Mouse (Mus musculus) layer of hippocampus, adult 8-10 months (tissue): Measurements from ENCODE around the gene Nkx2-1. TPM values are rescaled to one million over a fixed set of nuclear protein-coding genes. Genes with fewer than 3 reads are reported as not detected.
"Not testable (repeated sequence)": the region's sequence is repeated elsewhere in the genome, so short reads cannot be mapped to it uniquely, and the experiment has no call there.

Source experiments
- DNase-seq, 2 experiments: peaks; one replicate each; pipeline ENCODE4 v3.0.0; 2022; ENCODE audit warnings: low spot score in 2 of 2
- total RNA-seq, 4 experiments: library from RNA; stranded (reverse); gene quantifications; 2 replicates each; pipeline ENCODE4 v1.2.4; 2022

Gene Nkx2-1
- total RNA-seq, result under 1 TPM; 0.26 to 0.39 (median 0.31) TPM

GRCm38 (mm10) chr12:56536884-56537265 is at the start of gene Nkx2-1:
Gene Nkx2-1, minus strand, starts transcription at chr12:56536908.
- DNase-seq, result no peak

GRCm38 (mm10) chr12:56541068-56541467 is 4.4 kb upstream of the Nkx2-1 start:
- DNase-seq, result peak; percentile 31 to 72

- DNase-seq, result no peak
Observed at GRCm38 (mm10) chr12:56540591-56540990, 3.9 kb upstream of the Nkx2-1 start.

- DNase-seq, result no peak
Observed at GRCm38 (mm10) chr12:56538601-56539000, 1.9 kb upstream of the Nkx2-1 start.

- DNase-seq, result no peak
Observed at GRCm38 (mm10) chr12:56537931-56538330, 1.2 kb upstream of the Nkx2-1 start.

- DNase-seq, result no peak
Observed at GRCm38 (mm10) chr12:56537342-56537741, 634 bp upstream of the Nkx2-1 start.

GRCm38 (mm10) chr12:56536174-56536883 is 379 bp downstream of the Nkx2-1 start:
- DNase-seq, result no peak

- no peak for DNase-seq
Observed at GRCm38 (mm10) chr12:56535411-56536173, 1.1 kb downstream of the Nkx2-1 start.

- DNase-seq, result no peak
Observed at GRCm38 (mm10) chr12:56534651-56535326, 1.9 kb downstream of the Nkx2-1 start.

GRCm38 (mm10) chr12:56534311-56534650 is 2.4 kb downstream of the Nkx2-1 start:
- DNase-seq, result no peak

GRCm38 (mm10) chr12:56533501-56534310 is 3.0 kb downstream of the Nkx2-1 start:
- no peak for DNase-seq

GRCm38 (mm10) chr12:56532986-56533495 is 3.7 kb downstream of the Nkx2-1 start:
- no peak for DNase-seq

- DNase-seq, result no peak
Observed at GRCm38 (mm10) chr12:56532142-56532541, 4.6 kb downstream of the Nkx2-1 start.

- DNase-seq, result no peak
Observed at GRCm38 (mm10) chr12:56531051-56531620, 5.6 kb downstream of the Nkx2-1 start.

GRCm38 (mm10) chr12:56529931-56530330 is 6.8 kb downstream of the Nkx2-1 start:
- no peak for DNase-seq

GRCm38 (mm10) chr12:56528881-56529681 is 7.6 kb downstream of the Nkx2-1 start:
- no peak for DNase-seq

- no peak for DNase-seq
Observed at GRCm38 (mm10) chr12:56528034-56528570, 8.6 kb downstream of the Nkx2-1 start.

- DNase-seq, result no peak
Observed at GRCm38 (mm10) chr12:56527071-56527470, 9.6 kb downstream of the Nkx2-1 start.

GRCm38 (mm10) chr12:56525219-56525797 is 11.4 kb downstream of the Nkx2-1 start:
- not testable (repeated sequence) for DNase-seq
